Mouse (Mus musculus) macrophage (primary cell): ENCODE results near the gene Gcgr. TPM values are rescaled to one million over a fixed set of nuclear protein-coding genes. Genes with fewer than 3 reads are reported as not detected.

Source experiments
- H3K27ac ChIP-seq: fragments of 350-480 bp; formaldehyde crosslinking; 2 replicates; pipeline ENCODE4 v1.9.0; 2021
- H3K36me3 ChIP-seq: fragments of 350-480 bp; formaldehyde crosslinking; 2 replicates; pipeline ENCODE4 v1.9.0; 2021; ENCODE audit errors: inconsistent target
- H3K4me3 ChIP-seq: fragments of 350-480 bp; formaldehyde crosslinking; 2 replicates; pipeline ENCODE4 v1.9.0; 2021; ENCODE audit errors: inconsistent target
- H3K79me2 ChIP-seq: fragments of 350-480 bp; formaldehyde crosslinking; 2 replicates; pipeline ENCODE4 v1.9.0; 2021; ENCODE audit errors: inconsistent target
- WGBS: methylation state at CpG from one replicate; pipeline ENCODE4 v1.1.7; 2026; ENCODE audit warnings: inconsistent platforms; ENCODE audit not compliant: missing documents; 5-methylcytosine and 5-hydroxymethylcytosine counted together
- polyA plus RNA-seq: library from polyadenylated mRNA; stranded (reverse); fragments of 250-400 nt; gene quantifications from 3 replicates; pipeline ENCODE4 v1.2.4, GENCODE M21; 2018; ENCODE audit warnings: inconsistent platforms

The Gcgr gene
- polyA plus RNA-seq, 1 experiment from 2014 or later, result 0.09 TPM

DNA sequence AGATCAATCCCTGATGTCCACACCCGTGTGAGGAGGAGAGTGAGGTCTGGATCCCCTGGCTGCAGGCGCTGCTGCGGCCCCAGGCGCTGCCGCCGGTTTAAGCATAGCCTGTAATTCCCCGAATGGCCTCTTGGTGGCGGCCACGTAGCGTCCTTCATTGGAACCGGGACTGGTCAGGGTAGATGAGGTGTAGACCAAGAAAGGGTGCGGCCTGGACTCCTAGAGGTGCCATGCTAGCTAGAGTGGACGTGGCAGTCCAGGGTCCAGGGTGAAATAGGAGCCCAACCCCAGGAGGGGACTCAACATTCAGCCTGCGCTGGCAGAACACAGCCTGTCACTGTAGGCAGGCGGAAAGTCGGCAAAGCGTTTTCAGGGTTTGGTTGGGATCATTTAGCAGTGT, 14.9 kb upstream of the Gcgr start:
- H3K79me2 ChIP-seq, result no peaks in the 10 kb centered on the region
- WGBS, result 25% methylated on average over 17 of the region's 17 CpGs
- H3K4me3 ChIP-seq, result no peak overlapping the region
- H3K36me3 ChIP-seq, result no peaks in the 10 kb centered on the region
- no peak overlapping the region for H3K27ac ChIP-seq

DNA sequence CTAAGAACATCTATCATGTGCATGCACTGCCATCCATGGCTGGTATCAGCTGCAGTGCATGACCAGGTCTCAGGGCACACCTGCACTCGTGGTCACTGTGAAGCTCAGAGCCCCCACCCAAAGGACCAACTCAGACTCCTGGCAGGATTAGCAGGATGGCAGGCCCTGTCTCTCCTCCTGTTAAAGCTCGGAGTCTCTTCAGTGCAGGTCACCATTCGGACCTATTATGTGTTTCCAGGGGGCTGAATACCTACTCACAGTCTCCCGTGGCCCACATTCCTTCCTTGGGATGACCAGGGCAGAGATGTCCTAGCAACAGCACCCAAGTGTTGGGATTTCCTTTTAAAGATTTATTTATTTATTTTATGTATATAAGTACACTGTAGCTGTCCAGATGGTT, 13.4 kb upstream of the Gcgr start:
- H3K4me3 ChIP-seq, result no peak overlapping the region
- 92% methylated on average over 4 of the region's 4 CpGs for WGBS
- H3K27ac ChIP-seq, result no peak overlapping the region
- no peaks in the 10 kb centered on the region for H3K36me3 ChIP-seq
- no peaks in the 10 kb centered on the region for H3K79me2 ChIP-seq

DNA sequence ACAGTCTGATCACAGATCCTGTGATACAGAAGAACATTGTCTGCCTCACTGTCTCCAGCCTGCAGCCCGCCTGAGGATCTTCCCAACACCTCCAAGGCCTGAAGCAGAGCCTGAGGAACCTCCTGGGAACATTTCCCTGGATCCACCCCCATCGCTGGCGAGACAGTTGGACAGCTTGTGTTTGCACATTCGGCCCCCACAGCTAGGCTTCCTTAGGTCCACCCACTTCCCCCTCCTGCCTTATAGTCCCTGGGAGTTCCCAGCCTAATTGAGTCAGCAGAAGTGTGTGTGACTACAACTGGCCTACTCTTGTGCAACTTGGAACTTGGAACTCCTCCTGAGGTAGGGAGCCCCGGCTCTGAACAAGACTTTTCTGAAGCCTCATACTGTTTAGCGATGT, 12.5 kb upstream of the Gcgr start:
- H3K27ac ChIP-seq, result peak overlapping the region; percentile 79
- H3K4me3 ChIP-seq, result peak overlapping the region; percentile 25; the same call in 1 of the 2 replicates

DNA sequence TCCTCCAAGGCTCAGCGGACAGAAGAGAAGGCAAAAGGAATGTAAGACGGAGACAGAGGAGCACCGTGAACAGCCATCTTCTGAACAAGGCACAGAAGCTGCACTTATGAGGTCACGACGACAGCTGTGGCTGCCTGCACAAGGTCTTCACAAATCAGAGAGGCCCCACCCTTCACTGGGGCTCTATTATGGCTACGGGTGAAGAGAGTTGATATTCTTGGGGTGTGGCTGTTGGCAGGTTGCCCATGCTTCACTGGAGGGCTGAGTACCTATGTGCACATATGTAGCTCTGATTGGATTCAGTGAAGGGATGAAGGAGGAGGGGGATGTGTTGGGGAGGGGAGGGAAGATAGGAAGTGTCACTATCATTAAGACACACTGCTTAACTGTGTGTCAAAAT, 11.9 kb upstream of the Gcgr start:
- peak overlapping the region; percentile 79 for H3K27ac ChIP-seq
- no peaks in the 10 kb centered on the region for H3K79me2 ChIP-seq
- H3K36me3 ChIP-seq, result no peaks in the 10 kb centered on the region
- peak overlapping the region; percentile 25; the same call in 1 of the 2 replicates for H3K4me3 ChIP-seq
- 64% methylated on average over 6 of the region's 6 CpGs for WGBS

More for the DNA sequence above, 12.5 kb upstream of the Gcgr start:
- Histone ChIP-seq H3K79me2 (no peaks in the 10 kb centered on the region), H3K36me3 (no peaks in the 10 kb centered on the region)
- 17% methylated on average over 6 of the region's 6 CpGs for WGBS

DNA sequence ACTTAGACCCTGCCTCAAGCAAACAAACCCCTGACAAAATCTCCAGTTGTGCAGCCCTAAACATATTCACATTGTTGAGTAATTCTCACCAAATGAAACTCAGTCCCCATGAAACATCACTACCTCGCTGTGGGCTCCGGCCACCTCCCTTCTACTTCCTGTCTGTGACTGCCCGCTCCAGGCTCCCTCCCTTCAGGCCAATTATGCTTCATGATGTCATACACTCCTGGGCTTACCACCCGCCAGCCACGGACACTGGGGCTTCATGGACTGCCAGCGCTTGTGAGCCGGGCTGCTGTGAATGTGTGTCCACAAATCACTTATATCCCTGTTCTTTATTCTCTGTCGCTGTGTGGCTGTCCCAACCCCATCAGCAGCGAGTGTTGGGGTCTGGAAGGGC, 10.8 kb upstream of the Gcgr start:
- H3K27ac ChIP-seq, result peak overlapping the region; percentile 79
- no peaks in the 10 kb centered on the region for H3K36me3 ChIP-seq
- 18% methylated on average over 9 of the region's 9 CpGs for WGBS
- H3K4me3 ChIP-seq, result no peak overlapping the region; the same call in 1 of the 2 replicates
- no peaks in the 10 kb centered on the region for H3K79me2 ChIP-seq

DNA sequence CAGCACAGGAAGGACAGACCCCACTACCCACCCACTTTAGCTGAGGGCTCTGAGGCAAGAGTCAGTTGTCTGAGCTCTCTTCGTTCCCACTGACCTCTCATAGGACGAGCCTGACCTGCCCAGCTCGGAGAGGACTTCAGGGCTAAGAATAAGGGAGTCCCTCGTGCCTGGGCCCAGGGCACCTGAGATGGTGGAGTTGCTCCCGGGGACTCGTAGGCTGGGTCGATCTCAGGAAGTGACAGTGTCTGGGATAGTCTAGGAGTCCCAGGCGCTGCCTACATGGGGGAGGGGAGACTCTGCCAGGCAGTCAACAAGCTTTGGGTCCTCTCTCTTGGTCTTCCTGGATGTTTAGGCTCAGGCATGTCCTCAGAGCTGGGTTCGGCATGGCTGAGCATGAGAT, 10.0 kb upstream of the Gcgr start:
- no peak overlapping the region for H3K4me3 ChIP-seq
- no peaks in the 10 kb centered on the region for H3K79me2 ChIP-seq
- H3K27ac ChIP-seq, result peak overlapping the region; percentile 79
- 97% methylated on average over 9 of the region's 9 CpGs for WGBS
- no peaks in the 10 kb centered on the region for H3K36me3 ChIP-seq

DNA sequence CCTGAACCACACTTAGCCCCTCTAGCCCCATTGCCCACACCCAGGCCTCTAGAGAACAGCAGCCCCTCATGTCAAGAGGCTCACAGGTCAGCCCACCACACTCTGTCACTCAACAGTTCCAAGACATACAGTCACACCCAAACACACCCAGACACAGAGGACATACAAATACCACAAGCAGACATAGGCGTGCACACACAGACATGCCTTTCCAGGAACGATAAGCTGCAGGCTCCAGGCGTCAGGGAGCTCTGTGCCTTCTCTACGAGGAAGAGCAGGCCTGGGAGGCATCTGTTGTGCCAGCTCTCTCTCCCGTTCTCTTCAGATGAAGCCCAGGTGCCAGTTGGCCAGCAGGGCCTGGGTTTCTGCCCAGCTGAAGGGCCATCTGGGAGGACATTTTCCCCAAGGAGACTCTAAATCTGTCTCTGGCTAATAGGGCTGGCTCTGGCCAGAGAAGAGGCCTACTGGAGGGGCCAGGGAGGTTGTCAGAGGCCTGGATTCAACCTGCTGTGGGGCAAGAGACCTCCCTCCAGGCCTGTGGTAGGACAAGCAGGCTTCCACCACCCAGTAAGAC, 9.4 kb upstream of the Gcgr start:
- H3K79me2 ChIP-seq, result no peaks in the 10 kb centered on the region
- H3K36me3 ChIP-seq, result no peaks in the 10 kb centered on the region
- H3K4me3 ChIP-seq, result no peak overlapping the region
- WGBS, result 100% methylated on average over 5 of the region's 5 CpGs
- H3K27ac ChIP-seq, result no peak overlapping the region

DNA sequence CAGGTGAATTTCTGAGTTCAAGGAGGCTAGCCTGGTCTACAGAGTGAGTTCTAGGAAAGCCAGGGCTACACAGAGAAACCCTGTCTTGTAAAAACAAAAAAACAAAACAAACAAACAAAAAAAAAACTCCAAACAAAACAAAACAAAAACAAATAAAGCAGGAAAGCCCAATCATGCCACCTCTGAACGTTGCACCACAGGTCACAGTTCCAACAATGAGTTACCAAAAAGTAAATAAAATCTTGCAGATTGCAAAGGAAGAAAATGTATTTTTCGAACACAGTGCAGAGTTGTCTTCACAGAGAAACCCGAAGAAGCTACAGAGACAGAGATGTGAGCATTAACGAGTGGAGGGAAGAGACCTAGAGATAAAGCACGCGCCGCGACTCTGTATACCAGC, 7.9 kb upstream of the Gcgr start:
- no peaks in the 10 kb centered on the region for H3K36me3 ChIP-seq
- WGBS, result 88% methylated on average over 8 of the region's 8 CpGs
- H3K79me2 ChIP-seq, result no peaks in the 10 kb centered on the region
- H3K27ac ChIP-seq, result no peak overlapping the region
- H3K4me3 ChIP-seq, result no peak overlapping the region

DNA sequence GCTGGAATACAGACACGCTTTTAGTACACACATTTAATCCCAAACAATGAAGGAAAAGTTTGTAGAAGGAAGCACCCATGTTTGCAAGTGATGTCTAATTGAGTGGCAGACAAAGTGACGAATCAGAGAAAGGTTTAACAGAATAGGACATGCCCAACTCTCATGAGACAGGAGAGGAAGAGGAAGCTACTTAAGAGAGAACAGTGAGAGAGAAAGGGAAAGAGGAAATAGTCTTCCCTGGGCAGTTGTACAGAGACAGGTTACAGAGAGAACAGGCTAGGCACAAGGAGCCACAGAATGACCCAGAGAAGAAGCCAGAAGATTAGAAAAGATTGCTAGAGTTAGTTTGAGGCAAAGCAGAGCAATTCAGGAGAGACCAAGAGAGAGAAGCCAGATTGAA, 4.5 kb upstream of the Gcgr start:
- no peaks in the 10 kb centered on the region for H3K79me2 ChIP-seq
- no peaks in the 10 kb centered on the region for H3K36me3 ChIP-seq
- WGBS, result 95% methylated on average over 2 of the region's 2 CpGs
- H3K27ac ChIP-seq, result peak overlapping the region; percentile 28
- H3K4me3 ChIP-seq, result no peak overlapping the region

DNA sequence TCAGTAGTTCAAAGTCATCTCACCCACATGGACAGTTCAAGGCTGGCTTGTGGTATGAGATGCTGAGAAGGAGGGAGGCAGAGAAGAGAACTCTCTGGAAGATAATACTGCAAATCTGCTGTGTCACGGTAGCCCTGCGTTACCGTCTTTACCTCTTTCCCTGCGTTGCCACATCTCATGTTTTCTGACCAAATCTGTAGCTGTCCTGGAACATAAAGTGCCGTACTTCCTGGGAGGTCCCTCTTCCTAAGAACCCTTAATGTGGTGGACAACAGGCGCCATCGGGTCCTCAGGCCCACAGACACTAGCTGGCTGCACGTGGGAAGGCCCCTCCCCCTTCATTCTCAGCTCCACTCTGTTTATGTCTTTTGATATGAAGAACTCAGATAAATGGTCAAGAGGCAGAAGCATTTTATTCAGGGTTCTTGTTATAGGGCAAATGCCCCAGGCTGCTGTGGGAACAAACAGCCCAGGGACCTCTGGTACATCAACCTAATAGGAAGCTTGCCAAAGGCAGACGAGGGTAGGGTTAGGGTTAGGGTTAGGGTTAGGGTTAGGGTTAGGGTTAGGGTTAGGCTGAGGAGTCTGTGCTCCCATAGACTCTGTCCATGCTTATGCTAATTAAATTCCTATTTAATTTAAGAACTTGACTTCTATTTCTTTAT, 2.7 kb upstream of the Gcgr start:
- WGBS, result 65% methylated on average over 9 of the region's 9 CpGs

DNA sequence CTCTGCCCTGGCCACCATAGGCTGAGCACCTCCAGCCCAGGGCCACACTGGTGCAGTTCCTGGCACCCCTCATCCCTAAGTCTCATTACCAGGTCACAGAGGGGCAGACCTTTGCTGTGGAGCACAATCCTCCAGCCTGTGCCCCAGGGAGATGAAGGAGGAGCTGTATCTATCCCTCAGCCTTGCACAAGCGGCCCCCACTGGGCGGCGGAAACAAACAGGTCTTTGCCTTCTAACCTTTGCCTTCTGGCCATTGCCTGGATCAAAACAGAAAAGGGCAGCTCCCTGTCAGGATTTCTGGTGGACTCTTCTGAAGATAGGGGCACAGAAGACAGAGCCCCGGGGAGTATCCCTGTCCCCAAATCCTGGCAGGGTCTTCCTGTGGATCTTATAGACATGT, 1.6 kb upstream of the Gcgr start:
- 75% methylated on average over 4 of the region's 4 CpGs for WGBS
- no peak overlapping the region for H3K27ac ChIP-seq

More for the DNA sequence above, 2.7 kb upstream of the Gcgr start:
- Histone ChIP-seq H3K79me2 (no peaks in the 10 kb centered on the region), H3K36me3 (no peaks in the 10 kb centered on the region), H3K4me3 (no peak overlapping the region), H3K27ac (no peak overlapping the region)

DNA sequence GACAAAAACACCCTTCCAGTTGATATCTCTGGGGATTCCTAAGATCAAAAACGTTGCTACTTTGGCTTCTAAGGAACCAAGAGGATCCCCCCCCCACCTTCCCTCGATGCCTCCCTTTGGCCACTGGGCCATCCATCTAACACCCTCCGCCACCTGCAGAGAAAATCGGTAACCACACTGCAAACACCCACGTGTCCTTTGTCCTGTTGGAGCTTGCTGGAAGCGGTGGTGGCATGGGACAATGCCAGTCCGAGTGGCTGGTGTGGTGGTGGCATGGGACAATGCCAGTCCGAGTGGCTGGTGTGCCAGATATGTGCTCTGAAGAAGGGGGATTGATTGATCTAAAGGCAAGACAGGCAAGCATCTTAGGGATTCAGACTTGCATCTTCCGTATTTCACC, 1.1 kb downstream of the Gcgr start:
- no peak overlapping the region for H3K4me3 ChIP-seq

More for the DNA sequence above, 1.6 kb upstream of the Gcgr start:
- H3K36me3 ChIP-seq, result no peaks in the 10 kb centered on the region
- no peak overlapping the region for H3K4me3 ChIP-seq
- H3K79me2 ChIP-seq, result no peaks in the 10 kb centered on the region

DNA sequence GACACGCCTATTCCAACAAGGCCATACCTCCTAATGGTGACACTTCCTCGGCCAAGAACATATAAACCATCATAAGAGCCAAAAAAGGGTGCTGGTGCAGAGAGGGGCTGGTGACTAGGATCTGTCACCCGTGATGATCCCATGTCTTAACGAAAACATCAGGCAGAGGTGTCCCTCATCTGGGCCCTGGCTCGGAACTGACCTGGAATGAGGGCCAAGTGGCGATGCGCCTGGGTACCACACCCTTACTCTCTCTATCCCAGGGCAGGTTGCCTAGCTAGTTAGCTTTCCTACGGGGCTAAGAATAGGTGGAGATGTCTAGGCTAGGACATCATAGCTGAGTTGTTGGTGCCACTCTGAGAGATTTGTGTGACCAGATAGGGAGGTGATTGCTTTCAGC, 3.6 kb downstream of the Gcgr start:
- WGBS, result 96% methylated on average over 8 of the region's 8 CpGs
- Histone ChIP-seq H3K27ac (no peak overlapping the region), H3K4me3 (no peak overlapping the region), H3K36me3 (no peaks in the 10 kb centered on the region), H3K79me2 (no peaks in the 10 kb centered on the region)

More for the DNA sequence above, 1.1 kb downstream of the Gcgr start:
- Histone ChIP-seq H3K27ac (no peak overlapping the region), H3K36me3 (no peaks in the 10 kb centered on the region), H3K79me2 (no peaks in the 10 kb centered on the region)
- WGBS, result 44% methylated on average over 9 of the region's 9 CpGs

DNA sequence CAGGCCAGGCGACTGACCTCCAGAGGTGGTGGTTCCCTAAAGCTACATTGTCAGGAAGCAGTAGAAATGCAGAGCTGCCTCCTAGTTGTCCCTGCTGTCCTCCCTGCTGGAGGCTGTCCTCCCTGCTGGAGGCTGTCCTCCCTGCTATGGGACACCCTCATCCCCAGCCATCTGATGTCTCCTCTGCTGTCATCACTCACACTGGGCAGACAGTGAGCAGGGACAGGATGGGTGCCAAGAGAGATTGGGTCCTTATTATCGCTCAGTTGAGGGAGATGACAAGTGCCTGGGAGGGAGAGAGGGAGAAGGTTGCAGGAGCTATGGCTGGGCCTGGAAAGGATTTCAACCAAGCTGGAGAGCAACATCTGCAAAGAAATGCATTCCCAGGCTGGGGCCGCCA, 4.6 kb downstream of the Gcgr start:
- WGBS, result 92% methylated on average over 3 of the region's 3 CpGs
- H3K27ac ChIP-seq, result no peak overlapping the region
- no peak overlapping the region for H3K4me3 ChIP-seq
- no peaks in the 10 kb centered on the region for H3K79me2 ChIP-seq
- H3K36me3 ChIP-seq, result no peaks in the 10 kb centered on the region

DNA sequence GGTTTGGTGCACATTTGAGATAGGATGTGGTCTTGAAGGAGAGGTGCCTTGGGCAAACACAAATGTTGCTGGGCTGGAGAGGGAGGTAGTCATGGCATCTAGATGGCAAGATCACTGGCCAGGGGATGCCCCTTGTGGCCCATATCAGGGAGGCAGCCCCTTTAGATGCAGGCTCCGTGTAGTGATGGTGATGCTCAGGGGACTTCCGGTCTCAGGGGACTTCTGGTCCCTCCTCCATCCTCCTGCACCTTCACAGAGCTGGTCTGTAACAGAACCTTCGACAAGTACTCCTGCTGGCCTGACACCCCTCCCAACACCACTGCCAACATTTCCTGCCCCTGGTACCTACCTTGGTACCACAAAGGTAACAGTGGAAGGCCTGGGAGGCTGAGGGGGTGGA, 5.3 kb downstream of the Gcgr start:
- no peaks in the 10 kb centered on the region for H3K36me3 ChIP-seq
- H3K27ac ChIP-seq, result no peak overlapping the region
- 87% methylated on average over 3 of the region's 3 CpGs for whole genome bisulfite sequencing
- no peaks in the 10 kb centered on the region for H3K79me2 ChIP-seq
- no peak overlapping the region for H3K4me3 ChIP-seq
